Mouse (Mus musculus) telencephalon, adult 2 months (tissue): ENCODE data around the gene Disp3.

ENCODE experiments used
- DNase-seq: peaks from one replicate; pipeline ENCODE4 v3.0.0-alpha.2; 2011; ENCODE audit warnings: low read depth, low spot score

The Disp3 gene

GRCm38 (mm10) chr4:148218238-148218637 lies 69.5 kb downstream of the Disp3 start:
- no peak for DNase-seq

DNA sequence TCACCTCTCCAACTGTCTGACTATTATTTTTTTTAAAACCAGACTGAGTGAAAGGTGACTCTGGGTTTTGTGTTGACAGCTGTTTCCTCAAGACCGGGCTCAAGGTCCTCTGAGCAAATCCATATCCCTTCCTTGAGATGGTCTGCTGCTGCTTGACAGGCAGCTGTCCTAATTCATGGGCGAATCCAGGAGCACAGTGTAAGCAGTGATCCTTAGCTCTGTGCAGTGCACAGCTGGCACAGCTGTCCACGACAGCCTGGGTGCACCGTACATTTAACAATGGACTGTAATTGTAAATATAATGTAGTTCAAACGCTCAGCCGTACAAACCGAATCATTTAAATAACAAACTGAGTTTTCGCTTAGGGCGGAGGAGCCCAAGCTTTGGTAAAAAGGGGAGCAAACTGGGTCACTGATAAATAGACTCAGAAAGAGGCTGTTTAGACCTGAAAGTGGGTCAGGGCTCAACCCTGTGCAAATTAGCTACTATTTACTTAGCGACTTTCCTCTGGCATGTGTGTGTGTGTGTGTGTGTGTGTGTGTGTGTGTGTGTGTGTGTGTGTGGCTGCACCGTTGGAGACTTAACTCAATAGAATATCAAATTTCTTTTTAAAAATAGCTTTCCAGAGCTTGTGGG lies 72.4 kb downstream of the Disp3 start:
- DNase-seq = no peak

DNA sequence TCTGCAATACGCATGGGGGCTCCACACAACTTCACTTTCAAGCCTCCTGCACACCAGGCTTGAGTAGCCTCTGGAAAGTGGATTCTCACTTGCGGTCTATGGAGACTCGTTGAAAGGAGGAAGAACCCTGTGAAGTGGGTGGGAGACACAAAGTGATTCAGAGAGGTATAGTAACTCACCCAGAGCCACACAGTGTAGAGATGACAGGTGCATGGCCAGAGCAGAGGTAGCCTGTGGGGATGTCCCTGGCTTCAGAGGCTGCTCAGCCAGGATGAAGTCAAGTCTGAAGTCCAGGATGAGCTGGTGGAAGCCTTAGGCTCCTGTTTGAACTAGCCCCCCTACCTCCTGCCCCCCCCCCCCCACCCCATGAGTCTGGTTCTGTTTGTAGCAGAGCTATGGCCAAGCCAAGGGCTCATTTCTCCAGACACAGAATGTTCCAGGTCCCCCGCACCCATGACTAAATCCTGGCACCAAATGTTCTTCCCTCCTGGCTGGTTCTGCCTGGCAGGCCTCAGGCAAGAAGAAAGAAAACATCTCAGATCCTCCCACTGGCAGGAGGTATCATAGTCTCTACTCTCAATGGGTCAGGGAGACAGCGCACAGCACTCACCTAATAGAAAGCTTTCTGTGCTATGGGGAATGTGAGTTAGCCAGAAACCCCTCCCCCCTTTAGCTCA lies 73.2 kb downstream of the Disp3 start:
- DNase-seq = peak; percentile 70

- DNase-seq = no peak
Measured at GRCm38 (mm10) chr4:148204873-148205232, 82.9 kb downstream of the Disp3 start.

DNA sequence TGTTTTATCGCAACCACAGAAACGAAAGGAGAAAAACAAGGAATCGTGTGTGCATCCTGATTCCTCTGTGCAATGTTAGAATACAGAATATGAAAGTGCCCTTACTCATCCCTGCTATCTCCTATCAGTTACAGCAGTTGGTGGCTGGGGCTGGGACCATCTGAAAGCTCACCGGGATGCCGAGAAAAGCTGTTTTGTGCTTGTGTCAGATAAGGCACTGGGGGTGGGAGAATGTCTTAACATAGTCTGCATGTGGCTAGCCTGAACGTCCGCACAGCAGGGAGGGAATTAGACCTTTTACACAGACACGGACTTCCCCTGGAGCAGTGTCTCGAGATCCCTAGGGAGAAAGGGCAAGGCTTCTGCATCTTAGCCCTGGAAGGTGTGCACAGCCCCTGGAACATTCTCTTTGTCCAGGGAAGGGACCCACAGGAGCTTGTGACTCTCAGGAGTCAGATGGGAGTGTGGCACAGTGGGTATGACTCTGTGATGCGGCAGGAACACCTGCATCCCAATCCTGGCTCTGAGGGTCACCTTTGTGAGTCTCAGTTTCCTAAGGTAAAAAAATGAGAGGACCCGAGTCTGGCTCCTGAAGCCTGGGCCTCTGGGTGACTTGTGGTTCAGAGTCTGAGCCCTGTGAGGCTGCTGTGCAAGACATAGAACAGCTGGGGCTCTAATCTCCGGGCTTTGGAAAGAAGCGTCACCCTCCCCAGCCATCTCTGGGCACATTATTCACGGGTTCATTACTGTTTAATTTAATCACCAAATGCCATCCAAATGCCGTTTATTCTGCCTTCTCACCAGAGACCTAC lies 83.5 kb downstream of the Disp3 start:
- no peak for DNase-seq

GRCm38 (mm10) chr4:148203557-148203956 lies 84.2 kb downstream of the Disp3 start:
- no peak for DNase-seq

GRCm38 (mm10) chr4:148198721-148199120 lies 89.0 kb downstream of the Disp3 start:
- DNase-seq = no peak

DNA sequence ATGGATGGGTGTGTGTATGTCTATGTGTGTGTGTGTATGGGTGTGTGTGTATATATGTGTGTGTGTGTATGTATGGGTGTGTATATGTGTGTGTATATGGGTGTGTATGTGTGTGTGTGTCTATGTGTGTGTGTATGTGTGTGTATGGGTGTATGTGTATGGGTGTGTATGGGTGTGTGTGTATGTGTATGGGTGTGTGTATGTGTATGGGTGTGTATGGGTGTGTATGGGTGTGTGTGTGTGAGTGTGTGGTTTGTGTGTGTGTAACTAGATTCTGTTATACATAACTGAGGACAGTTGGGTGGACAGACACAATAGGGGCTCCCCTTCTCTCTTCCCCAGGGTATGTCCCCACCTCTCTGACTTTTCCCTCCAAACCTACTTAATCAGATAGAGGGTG lies 93.4 kb downstream of the Disp3 start:
- DNase-seq = no peak

DNA sequence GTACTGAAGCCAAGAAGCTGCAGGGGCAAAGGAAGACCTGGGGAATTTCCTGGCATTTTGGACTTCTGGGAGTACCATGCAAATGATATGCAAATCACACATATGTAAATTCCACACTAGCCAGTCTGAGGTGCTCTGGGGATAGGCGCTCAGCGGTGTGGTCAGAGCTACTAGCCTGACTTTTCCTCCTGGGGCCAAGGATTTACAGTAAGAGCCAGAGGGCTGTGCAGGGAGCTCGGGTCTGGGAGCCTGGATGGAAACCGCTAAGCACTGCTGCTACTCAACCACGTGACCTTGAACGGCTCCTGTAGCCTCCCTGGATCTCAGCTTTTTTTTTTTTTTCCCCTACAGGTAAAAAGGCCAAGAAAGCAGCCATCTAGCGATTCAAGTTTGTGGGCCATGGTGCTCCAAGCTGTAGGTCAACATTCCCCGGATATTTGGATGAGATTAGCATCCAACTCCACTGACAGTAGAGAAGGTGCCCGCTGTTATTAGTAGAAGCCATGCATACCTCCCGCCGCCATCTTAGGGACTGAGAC lies 95.0 kb downstream of the Disp3 start:
- DNase-seq = no peak
